Comparison of ENCODE assay signal across 15 mouse cellular contexts in genomic region chr2:110184071-110184470, GRCm38 (mm10).
A peak's percentile ranks its signal among the peaks of the same experiment; 100 is the strongest.
DNase-seq lines count a peak whose midpoint lies in the region; ATAC-seq lines count a peak whose summit lies in the region.
"Had no signal": no experiment of that assay in that cellular context is flagged by ENCODE, and none has a peak within 500 bp of the region (broad histone marks: within the 10 kb centered on the region; RNA-seq: fewer than 3 reads in every experiment).

No protein-coding gene starts in this region.

- intact Hi-C loops in left cerebral cortex, postnatal 4 days (cut with DNase I), result no loop called here

- DNase-seq in cerebellum, adult 9-11 months, result peak; percentile 25
- no peak for DNase-seq in cerebellum, adult 11 months
- DNase-seq in frontal cortex, postnatal 10 days (ENCODE audit: low spot score in 2 of 2), result no peak
- peak; percentile 19 for DNase-seq in left cerebral cortex, postnatal 4 days
- no peak for DNase-seq in left cerebral cortex, adult 11 months (ENCODE audit: low spot score)
- DNase-seq: adrenal gland, adult 2 months; adrenal gland, postnatal 14 days; cerebellum, postnatal 36 days; gastrocnemius, postnatal 25 days; kidney, adult 8-10 months had no signal

- ATAC-seq in frontal cortex, adult (ENCODE audit: low TSS enrichment), result peak; percentile 50; the same call in 1 of the 2 replicates
- ATAC-seq: CD4-positive, CD25-positive, alpha-beta regulatory T cell, adult 4 months; forebrain, embryonic 13.5 days; forebrain, embryonic 16.5 days; intestine, postnatal 0 days had no signal

Comparison
In these comparisons a context has a peak if more than half of its experiments do, and no peak if none do; other contexts are left out.
1. DNase-seq: peak in cerebellum, adult 9-11 months (single experiment) and left cerebral cortex, postnatal 4 days (single experiment); none in cerebellum, adult 11 months (single experiment), frontal cortex, postnatal 10 days (0 of 2) and left cerebral cortex, adult 11 months (single experiment).